Mouse (Mus musculus) liver, postnatal 0 days (tissue): Measurements from ENCODE around the gene Ascc3. TPM values are rescaled to one million over a fixed set of nuclear protein-coding genes. Genes with fewer than 3 reads are reported as not detected.

Experiments used
- ATAC-seq: fragments of 200-750 bp; cut with Nextera tagmentation; 2 replicates; pipeline ENCODE4 v1.8.0; 2017; ENCODE audit warnings: mild to moderate bottlenecking, moderate library complexity
- DNase-seq: peaks from one replicate; pipeline ENCODE4 v3.0.0-alpha.2; 2016
- H3K27ac ChIP-seq: fragments of 300-500 bp; sonication (generic); 2 replicates; pipeline ENCODE4 v1.5.1; 2014; ENCODE audit warnings: antibody characterized with exemption, moderate library complexity, mild to moderate bottlenecking, low read depth
- H3K27me3 ChIP-seq: fragments of 300-500 bp; sonication (generic); 2 replicates; pipeline ENCODE4 v1.6.1; 2014; ENCODE audit warnings: low read length, control low read depth, mixed read lengths; ENCODE audit not compliant: insufficient read depth
- H3K36me3 ChIP-seq: fragments of 300-500 bp; sonication (generic); replicated peaks from 2 replicates; pipeline ENCODE4 v1.6.1; 2014; ENCODE audit warnings: mild to moderate bottlenecking, control low read depth, low read length, moderate library complexity, mixed read lengths; ENCODE audit not compliant: insufficient read depth
- H3K4me1 ChIP-seq: fragments of 300-500 bp; sonication (generic); 2 replicates; pipeline ENCODE4 v1.6.1; 2014; ENCODE audit warnings: antibody characterized with exemption, mild to moderate bottlenecking, control low read depth; ENCODE audit not compliant: insufficient read depth
- H3K4me2 ChIP-seq: fragments of 300-500 bp; sonication (generic); 2 replicates; pipeline ENCODE4 v1.6.1; 2014; ENCODE audit warnings: low read depth, mild to moderate bottlenecking, low read length, moderate library complexity, mixed read lengths
- H3K4me3 ChIP-seq: fragments of 300-500 bp; sonication (generic); 2 replicates; pipeline ENCODE4 v1.5.1; 2014; ENCODE audit warnings: low read depth, low read length
- H3K9ac ChIP-seq: fragments of 300-500 bp; sonication (generic); replicated peaks from 2 replicates; pipeline ENCODE4 v1.6.1; 2014; ENCODE audit warnings: mild to moderate bottlenecking, moderate library complexity
- H3K9me3 ChIP-seq: fragments of 300-500 bp; sonication (generic); 2 replicates; pipeline ENCODE4 v1.6.1; 2016; ENCODE audit warnings: mild to moderate bottlenecking, control low read depth, low read length, mixed read lengths
- CTCF ChIP-seq: sonication (generic); IDR thresholded peaks from 2 replicates; pipeline ENCODE4 v1.5.1; 2016; ENCODE audit warnings: antibody characterized with exemption, low read depth
- EP300 ChIP-seq: IDR thresholded peaks from 2 replicates; pipeline ENCODE4 v1.6.1; 2016; ENCODE audit warnings: antibody characterized with exemption, low read depth, mild to moderate bottlenecking
- WGBS: fragments of 180-500 bp; shearing (Covaris S2); extraction: QIAGEN DNeasy Blood & Tissue Kit; methylation state at CpG from one replicate; pipeline ENCODE4 v1.1.7; 2014; ENCODE audit not compliant: insufficient replicate concordance; 5-methylcytosine and 5-hydroxymethylcytosine counted together
- polyA plus RNA-seq: library from polyadenylated mRNA; unstranded; fragments of >200 nt; fragmentation: Nextera tagmentation; extraction: Ambion mirVana; gene quantifications from 2 replicates; pipeline ENCODE4 v1.2.1, GENCODE M21; 2015

The Ascc3 gene
- polyA plus RNA-seq, 1 experiment from 2014 or later: 7.8 TPM

- Histone ChIP-seq H3K9ac (no peak overlapping the region), H3K9me3 (no peaks in the 10 kb centered on the region), H3K4me3 (no peak overlapping the region), H3K36me3 (no peaks in the 10 kb centered on the region), H3K4me2 (no peak overlapping the region), H3K4me1 (no peaks in the 10 kb centered on the region), H3K27ac (no peak overlapping the region), H3K27me3 (0 out of 2 replicates have a peak, but pooled peaks cover 2% of the 10 kb centered on the region)
- no peak for DNase-seq
- no peak for TF ChIP-seq EP300
- no peak for TF ChIP-seq CTCF
- no peak for ATAC-seq
- 74% methylated on average over 2 of the region's 2 CpGs for WGBS
Observed at GRCm38 (mm10) chr10:50882366-50882765, 289.9 kb downstream of the Ascc3 start.

DNA sequence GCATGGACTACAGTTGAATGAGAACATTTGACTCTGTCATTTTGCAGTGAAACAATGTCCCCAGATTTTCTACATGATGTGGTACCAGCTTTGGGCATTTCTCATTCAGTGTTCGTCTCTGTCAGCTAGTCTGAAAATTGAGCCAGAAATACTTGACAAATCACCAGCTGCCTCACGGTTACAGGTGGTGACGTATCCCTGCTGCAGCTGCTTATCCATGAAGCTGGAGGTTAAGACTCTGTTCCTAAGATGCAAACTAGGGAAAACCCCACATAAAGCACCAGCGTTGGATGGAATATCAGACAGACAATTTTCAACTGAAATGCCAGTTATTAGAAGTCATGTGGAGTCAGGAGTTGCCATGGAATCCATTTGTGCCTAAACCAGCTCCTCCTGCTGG, 293.8 kb downstream of the Ascc3 start:
- H3K4me3 ChIP-seq: no peak overlapping the region
- ATAC-seq (no peak), DNase-seq (no peak)
- no peaks in the 10 kb centered on the region for H3K4me1 ChIP-seq
- 57% methylated on average over 4 of the region's 4 CpGs for WGBS
- H3K27ac ChIP-seq: no peak overlapping the region
- H3K9me3 ChIP-seq: no peaks in the 10 kb centered on the region
- H3K36me3 ChIP-seq: no peaks in the 10 kb centered on the region
- H3K4me2 ChIP-seq: no peak overlapping the region
- no peak for TF ChIP-seq EP300
- TF ChIP-seq CTCF: no peak
- H3K9ac ChIP-seq: no peak overlapping the region
- H3K27me3 ChIP-seq: peaks cover 21% of the 10 kb centered on the region

GRCm38 (mm10) chr10:50890621-50891020, 298.2 kb downstream of the Ascc3 start:
- Histone ChIP-seq H3K27ac (no peak overlapping the region), H3K27me3 (peaks cover 62% of the 10 kb centered on the region), H3K36me3 (no peaks in the 10 kb centered on the region), H3K4me1 (peaks cover 8% of the 10 kb centered on the region), H3K4me3 (no peak overlapping the region), H3K9ac (no peak overlapping the region), H3K4me2 (no peak overlapping the region), H3K9me3 (no peaks in the 10 kb centered on the region)
- no peak for DNase-seq
- TF ChIP-seq CTCF (no peak), EP300 (no peak)
- 14% methylated on average over 6 of the region's 6 CpGs for WGBS
- no peak for ATAC-seq

GRCm38 (mm10) chr10:50891876-50892711, 299.6 kb downstream of the Ascc3 start:
- WGBS: 2% methylated on average over 26 of the region's 26 CpGs
- no peak for ATAC-seq

GRCm38 (mm10) chr10:50892751-50893320, 300.4 kb downstream of the Ascc3 start:
- no peak for ATAC-seq
- 1% methylated on average over 15 of the region's 15 CpGs for WGBS
- no peak overlapping the region for H3K4me3 ChIP-seq
- no peak for DNase-seq
- H3K27ac ChIP-seq: no peak overlapping the region
- no peak overlapping the region for H3K9ac ChIP-seq
- H3K36me3 ChIP-seq: no peaks in the 10 kb centered on the region
- H3K27me3 ChIP-seq: peaks cover 81% of the 10 kb centered on the region
- H3K4me2 ChIP-seq: no peak overlapping the region
- H3K9me3 ChIP-seq: no peaks in the 10 kb centered on the region
- TF ChIP-seq EP300 (no peak), CTCF (no peak)
- peaks cover 8% of the 10 kb centered on the region for H3K4me1 ChIP-seq

More at GRCm38 (mm10) chr10:50891876-50892711, 299.6 kb downstream of the Ascc3 start:
- H3K9ac ChIP-seq: no peak overlapping the region
- no peak overlapping the region for H3K27ac ChIP-seq
- no peak overlapping the region for H3K4me3 ChIP-seq
- H3K4me1 ChIP-seq: peaks cover 8% of the 10 kb centered on the region
- peak; percentile 14 for DNase-seq
- H3K4me2 ChIP-seq: no peak overlapping the region
- no peaks in the 10 kb centered on the region for H3K9me3 ChIP-seq
- H3K27me3 ChIP-seq: peaks cover 75% of the 10 kb centered on the region
- no peak for TF ChIP-seq CTCF
- H3K36me3 ChIP-seq: no peaks in the 10 kb centered on the region

DNA sequence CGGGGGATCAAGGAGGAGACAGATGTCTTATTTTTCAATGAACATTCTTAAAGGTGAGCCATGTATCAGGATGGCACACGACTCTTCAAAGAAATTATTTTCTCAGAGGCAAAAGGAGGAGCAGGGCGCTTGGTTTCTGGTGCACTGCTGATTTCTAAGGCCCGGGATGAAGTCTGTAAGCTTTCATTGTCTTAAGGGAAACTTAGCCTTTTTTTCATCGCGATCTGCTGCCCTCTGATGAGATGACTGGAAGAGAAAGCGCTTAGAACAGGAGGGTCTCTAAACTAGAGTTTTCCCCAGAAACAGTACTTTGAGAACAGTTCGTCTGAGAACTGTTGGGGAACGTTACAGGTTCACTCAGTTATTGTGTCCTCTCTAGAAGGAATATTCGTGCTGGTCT, 301.1 kb downstream of the Ascc3 start:
- Histone ChIP-seq H3K27ac (no peak overlapping the region), H3K4me2 (no peak overlapping the region), H3K9ac (no peak overlapping the region), H3K36me3 (no peaks in the 10 kb centered on the region), H3K4me1 (peaks cover 8% of the 10 kb centered on the region), H3K27me3 (peaks cover 85% of the 10 kb centered on the region), H3K4me3 (no peak overlapping the region), H3K9me3 (no peaks in the 10 kb centered on the region)
- ATAC-seq (no peak), DNase-seq (no peak)
- TF ChIP-seq EP300: no peak
- TF ChIP-seq CTCF: no peak
- WGBS: 4% methylated on average over 10 of the region's 10 CpGs
